Mouse (Mus musculus): ENCODE results near the gene Fhl1. TPM values are rescaled to one million over a fixed set of nuclear protein-coding genes. Genes with fewer than 3 reads are reported as not detected.

Gene Fhl1
- polyA plus RNA-seq, 1 experiment from 2014 or later: 418 TPM

GRCm38 (mm10) chrX:56821765-56822603 lies 90.4 kb downstream of the Fhl1 start, which contains the start of gene Map7d3:
Gene Map7d3 (minus strand): TSS chrX:56822326.
- H3K36me3 ChIP-seq: no peaks in the 10 kb centered on the region
- peak; percentile 65; the same call in 1 of the 2 replicates for ATAC-seq (ENCODE audit: borderline replicate concordance, extremely low read depth, low FRiP score, low TSS enrichment)
- H3K4me2 ChIP-seq: peak within 1 kb of the TSS; percentile 72
- H3K27ac ChIP-seq: no peak within 1 kb of the TSS
- H3K4me3 ChIP-seq: peak within 1 kb of the TSS; percentile 47
- 20% methylated on average over 35 of the region's 35 CpGs for WGBS
- H3K27me3 ChIP-seq: no peaks in the 10 kb centered on the region
- no peaks in the 10 kb centered on the region for H3K9me3 ChIP-seq
- H3K9ac ChIP-seq: peak within 1 kb of the TSS; percentile 36
- H3K4me1 ChIP-seq: no peaks in the 10 kb centered on the region

- Histone ChIP-seq H3K9me3 (no peaks in the 10 kb centered on the region), H3K9ac (no peak overlapping the region), H3K4me1 (no peaks in the 10 kb centered on the region), H3K36me3 (no peaks in the 10 kb centered on the region), H3K27me3 (no peaks in the 10 kb centered on the region), H3K4me2 (no peak overlapping the region), H3K4me3 (no peak overlapping the region), H3K27ac (no peak overlapping the region)
- ATAC-seq (ENCODE audit: borderline replicate concordance, extremely low read depth, low FRiP score, low TSS enrichment): no peak
- WGBS: 61% methylated on average over 6 of the region's 6 CpGs
Measured at GRCm38 (mm10) chrX:56827492-56827891, 95.9 kb downstream of the Fhl1 start.

- Histone ChIP-seq H3K4me3 (no peak overlapping the region), H3K36me3 (no peaks in the 10 kb centered on the region), H3K9me3 (no peaks in the 10 kb centered on the region), H3K4me2 (no peak overlapping the region), H3K27ac (no peak overlapping the region), H3K4me1 (no peaks in the 10 kb centered on the region), H3K27me3 (no peaks in the 10 kb centered on the region), H3K9ac (no peak overlapping the region)
- ATAC-seq (ENCODE audit: borderline replicate concordance, extremely low read depth, low FRiP score, low TSS enrichment): no peak
- 81% methylated on average over 6 of the region's 6 CpGs for WGBS
Measured at GRCm38 (mm10) chrX:56835842-56836241, 104.3 kb downstream of the Fhl1 start.

- no peak overlapping the region for H3K27ac ChIP-seq
- no peak for ATAC-seq (ENCODE audit: borderline replicate concordance, extremely low read depth, low FRiP score, low TSS enrichment)
- H3K4me1 ChIP-seq: no peaks in the 10 kb centered on the region
- H3K4me3 ChIP-seq: no peak overlapping the region
- no peaks in the 10 kb centered on the region for H3K27me3 ChIP-seq
- no peak overlapping the region for H3K4me2 ChIP-seq
- H3K9me3 ChIP-seq: no peaks in the 10 kb centered on the region
- no peak overlapping the region for H3K9ac ChIP-seq
- H3K36me3 ChIP-seq: no peaks in the 10 kb centered on the region
Measured at GRCm38 (mm10) chrX:56839369-56839768, 107.8 kb downstream of the Fhl1 start.

- Histone ChIP-seq H3K27ac (no peak overlapping the region), H3K9ac (no peak overlapping the region), H3K4me2 (no peak overlapping the region), H3K9me3 (no peaks in the 10 kb centered on the region), H3K4me3 (no peak overlapping the region), H3K27me3 (no peaks in the 10 kb centered on the region), H3K4me1 (no peaks in the 10 kb centered on the region), H3K36me3 (no peaks in the 10 kb centered on the region)
- 67% methylated on average over 5 of the region's 5 CpGs for WGBS
- ATAC-seq (ENCODE audit: borderline replicate concordance, extremely low read depth, low FRiP score, low TSS enrichment): no peak
Measured at GRCm38 (mm10) chrX:56841255-56841654, 109.7 kb downstream of the Fhl1 start.

Other genes with a start within 250 kb of the Fhl1 start
- gene Gm10477, start 207.0 kb upstream of the Fhl1 start, polyA plus RNA-seq (2015; fragmentation: Nextera tagmentation; extraction: Ambion mirVana): not detected in 2 replicates
- gene Gm648, start 182.2 kb upstream of the Fhl1 start, polyA plus RNA-seq (2015; fragmentation: Nextera tagmentation; extraction: Ambion mirVana): 0.14 TPM in 1 of 2 replicates, not detected in the other
- 25.1 and 26.8 TPM in 2 replicates for gene Mmgt1, start 133.7 kb upstream of the Fhl1 start, polyA plus RNA-seq (2015; fragmentation: Nextera tagmentation; extraction: Ambion mirVana)
- gene Slc9a6, start 122.0 kb upstream of the Fhl1 start, polyA plus RNA-seq (2015; fragmentation: Nextera tagmentation; extraction: Ambion mirVana): 10.4 and 11.8 TPM in 2 replicates
- gene Map7d3, start 90.5 kb downstream of the Fhl1 start, polyA plus RNA-seq (2015; fragmentation: Nextera tagmentation; extraction: Ambion mirVana): 2.5 and 2.7 TPM in 2 replicates
- gene Adgrg4, start 138.4 kb downstream of the Fhl1 start, polyA plus RNA-seq (2015; fragmentation: Nextera tagmentation; extraction: Ambion mirVana): not detected in 2 replicates

All from lung, embryonic 15.5 days (tissue).